Mouse (Mus musculus): ENCODE data around the gene Cox6b2.

DNA sequence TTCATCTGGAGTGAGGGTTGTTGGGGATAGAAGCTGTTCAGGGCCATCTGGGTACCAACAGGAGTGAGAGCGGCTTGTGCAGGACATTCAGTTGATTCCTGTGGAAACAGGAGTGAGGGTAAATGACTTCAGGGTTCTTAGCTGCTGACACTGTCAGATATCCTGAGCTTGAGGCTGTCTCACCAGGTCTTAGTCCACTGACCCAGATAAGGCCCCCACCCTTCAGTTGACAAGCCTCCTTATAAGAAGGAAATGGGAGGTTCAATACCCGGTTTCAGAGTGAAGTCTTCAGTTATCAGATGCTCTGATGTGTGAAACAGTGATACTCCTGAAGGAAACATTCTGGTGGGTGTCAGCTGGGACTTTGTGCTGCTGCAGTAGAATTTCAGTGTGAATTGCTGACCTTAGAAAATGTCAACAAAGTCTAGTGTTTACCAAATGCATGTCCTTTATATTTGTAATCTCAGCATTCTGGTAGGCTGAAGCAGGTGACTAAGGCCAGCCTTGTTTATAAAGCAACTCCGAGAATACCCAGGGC is 41.8 kb upstream of the Cox6b2 start:
- TF ChIP-seq CTCF (IDR thresholded peaks at IDR 0.05; ENCODE audit: low read depth, low read length) (no peak), POLR2A (IDR thresholded peaks at IDR 0.05; ENCODE audit: borderline replicate concordance, low read depth, low read length) (no peak)
